Mouse (Mus musculus) CD8-positive naive resting alpha-beta T cell, adult 2 months (primary cell): ENCODE measurements around the gene Capn15.
A peak's percentile ranks its signal among the peaks of the same experiment; 100 is the strongest.

Experiments used
- DNase-seq, 2 experiments: peaks; one replicate each; pipeline ENCODE4 v3.0.0; 2022; ENCODE audit warnings: low read depth in 2 of 2, low spot score in 2 of 2

The Capn15 gene

GRCm38 (mm10) chr17:25985306-25986294 lies at the start of gene Capn15:
TSS of gene Capn15 (minus strand) at chr17:25985796.
- peak; percentile 82 to 86 for DNase-seq

- DNase-seq, result no peak
These were observed 46.4 kb upstream of the Capn15 start for GRCm38 (mm10) chr17:26032037-26032436.

- no peak for DNase-seq
These were observed 46.0 kb upstream of the Capn15 start for GRCm38 (mm10) chr17:26031583-26031982.

- no peak for DNase-seq
These were observed 42.7 kb upstream of the Capn15 start for GRCm38 (mm10) chr17:26028261-26028660.

GRCm38 (mm10) chr17:26024674-26025073 lies 39.1 kb upstream of the Capn15 start:
- no peak for DNase-seq

GRCm38 (mm10) chr17:26023966-26024365 lies 38.4 kb upstream of the Capn15 start:
- no peak for DNase-seq

GRCm38 (mm10) chr17:26023181-26023580 lies 37.6 kb upstream of the Capn15 start:
- no peak for DNase-seq

GRCm38 (mm10) chr17:26021728-26022341 lies 36.2 kb upstream of the Capn15 start:
- no peak for DNase-seq

- DNase-seq, result no peak
These were observed 35.3 kb upstream of the Capn15 start for GRCm38 (mm10) chr17:26020848-26021347.

- DNase-seq, result no peak
These were observed 32.8 kb upstream of the Capn15 start for GRCm38 (mm10) chr17:26018388-26018787.

GRCm38 (mm10) chr17:26017949-26018348 lies 32.4 kb upstream of the Capn15 start:
- no peak for DNase-seq

GRCm38 (mm10) chr17:26017021-26017420 lies 31.4 kb upstream of the Capn15 start:
- DNase-seq, result no peak

- no peak for DNase-seq
These were observed 28.1 kb upstream of the Capn15 start for GRCm38 (mm10) chr17:26013711-26014110.

GRCm38 (mm10) chr17:26011841-26012460 lies 26.4 kb upstream of the Capn15 start:
- peak; percentile 63 to 75 for DNase-seq

GRCm38 (mm10) chr17:26009540-26009939 lies 23.9 kb upstream of the Capn15 start:
- DNase-seq, result peak; percentile 67 to 78

GRCm38 (mm10) chr17:26008787-26009186 lies 23.2 kb upstream of the Capn15 start:
- no peak for DNase-seq

GRCm38 (mm10) chr17:26008331-26008730 lies 22.7 kb upstream of the Capn15 start:
- no peak for DNase-seq

GRCm38 (mm10) chr17:26007646-26008045 lies 22.1 kb upstream of the Capn15 start:
- no peak for DNase-seq

- DNase-seq, result no peak
These were observed 20.3 kb upstream of the Capn15 start for GRCm38 (mm10) chr17:26005731-26006450.

- no peak for DNase-seq
These were observed 19.1 kb upstream of the Capn15 start for GRCm38 (mm10) chr17:26004711-26005110.

GRCm38 (mm10) chr17:26003864-26004263 lies 18.3 kb upstream of the Capn15 start:
- no peak for DNase-seq
